Mouse (Mus musculus): Measurements from ENCODE around the gene Gm37240. TPM values are rescaled to one million over a fixed set of nuclear protein-coding genes. Genes with fewer than 3 reads are reported as not detected.
A peak's percentile ranks its signal among the peaks of the same experiment; 100 is the strongest.

The Gm37240 gene
- polyA plus RNA-seq, 1 experiment from 2014 or later = 2.2 TPM

DNA sequence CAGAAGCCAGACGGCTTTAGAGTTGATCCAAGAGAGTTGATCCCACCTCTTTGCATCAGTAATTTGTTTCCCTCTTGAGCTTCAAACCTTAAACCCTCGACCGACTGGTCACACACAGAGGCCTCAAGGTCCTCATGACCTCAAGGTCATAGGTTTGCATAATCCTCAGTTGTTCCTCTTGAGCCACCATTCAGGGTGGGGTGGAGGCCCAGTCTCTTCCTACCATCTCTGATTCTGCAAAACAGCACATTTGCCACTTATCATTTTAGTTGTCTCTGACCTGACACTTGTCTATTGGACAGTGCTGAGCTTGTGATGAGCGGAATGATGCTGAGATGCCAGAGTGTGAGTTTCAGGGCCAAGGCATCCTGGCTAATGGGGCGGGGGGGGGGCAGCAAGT, 1211.6 kb downstream of the Gm37240 start:
- no peak for DNase-seq (ENCODE audit: low spot score)
- ATAC-seq (ENCODE audit: insufficient number of reproducible peaks, low FRiP score, low TSS enrichment, low read depth) = no peak
- H3K4me1 ChIP-seq (ENCODE audit: control insufficient read depth, insufficient read depth, low read length) = no peaks in the 10 kb centered on the region
- no peak overlapping the region for H3K9ac ChIP-seq (ENCODE audit: low read length)
- no peaks in the 10 kb centered on the region for H3K9me3 ChIP-seq (ENCODE audit: control insufficient read depth, low read length)
- no peak overlapping the region for H3K27ac ChIP-seq (replicated peaks; ENCODE audit: low read depth, low read length)
- H3K4me3 ChIP-seq (ENCODE audit: low read depth, low read length) = no peak overlapping the region
- H3K4me2 ChIP-seq (ENCODE audit: low read depth, severe bottlenecking) = no peak overlapping the region
- 76% methylated on average over 5 of the region's 5 CpGs for WGBS
- H3K36me3 ChIP-seq (ENCODE audit: control insufficient read depth, insufficient read depth, low read length) = no peaks in the 10 kb centered on the region
- H3K27me3 ChIP-seq (ENCODE audit: control insufficient read depth, insufficient read depth, low read length) = no peaks in the 10 kb centered on the region

DNA sequence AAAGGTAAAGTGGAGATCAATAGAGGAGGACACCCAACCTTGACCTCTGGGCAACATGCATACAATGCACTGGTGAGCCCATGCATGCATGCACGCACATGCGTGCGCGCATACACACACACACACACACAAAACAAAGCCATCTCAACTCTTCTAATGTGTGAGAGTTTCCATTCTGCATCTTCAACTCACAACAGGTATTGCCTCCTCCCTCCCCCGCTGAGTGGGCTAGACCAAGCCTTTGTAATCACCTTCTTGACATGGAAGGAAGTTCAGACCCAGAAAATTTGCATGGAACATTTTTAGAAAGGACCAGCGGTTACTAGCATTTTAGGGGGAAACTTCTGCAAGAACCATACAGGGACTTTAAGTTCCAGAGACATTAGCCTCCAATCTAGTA, 1213.8 kb downstream of the Gm37240 start:
- Histone ChIP-seq H3K27me3 (ENCODE audit: control insufficient read depth, insufficient read depth, low read length) (no peaks in the 10 kb centered on the region), H3K4me1 (ENCODE audit: control insufficient read depth, insufficient read depth, low read length) (no peaks in the 10 kb centered on the region), H3K36me3 (ENCODE audit: control insufficient read depth, insufficient read depth, low read length) (no peaks in the 10 kb centered on the region), H3K27ac (replicated peaks; ENCODE audit: low read depth, low read length) (no peak overlapping the region), H3K4me2 (ENCODE audit: low read depth, severe bottlenecking) (no peak overlapping the region), H3K9me3 (ENCODE audit: control insufficient read depth, low read length) (no peaks in the 10 kb centered on the region), H3K9ac (ENCODE audit: low read length) (no peak overlapping the region), H3K4me3 (ENCODE audit: low read depth, low read length) (no peak overlapping the region)
- 96% methylated on average over 6 of the region's 6 CpGs for WGBS
- ATAC-seq (ENCODE audit: insufficient number of reproducible peaks, low FRiP score, low TSS enrichment, low read depth) (no peak), DNase-seq (ENCODE audit: low spot score) (no peak)

DNA sequence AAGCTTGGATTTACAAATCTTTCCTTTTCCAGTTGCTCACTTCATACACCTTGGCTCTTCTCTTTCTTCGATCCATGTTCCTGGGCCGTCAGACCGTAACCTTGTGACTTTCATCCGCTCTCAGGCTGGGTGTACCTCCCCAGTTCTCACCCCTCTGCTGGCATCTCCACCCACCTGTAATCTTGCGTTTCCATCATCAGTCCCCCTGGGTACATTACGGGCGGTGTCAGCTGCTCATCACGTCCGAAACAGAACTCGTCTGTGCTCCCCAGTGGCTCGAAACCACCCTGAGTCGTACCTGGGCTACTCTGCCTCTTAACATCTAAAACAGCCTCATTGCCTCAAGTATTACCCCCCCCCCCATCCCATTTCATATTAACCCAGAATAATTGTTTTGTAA, 1215.2 kb downstream of the Gm37240 start:
- Histone ChIP-seq H3K4me2 (ENCODE audit: low read depth, severe bottlenecking) (no peak overlapping the region), H3K27me3 (ENCODE audit: control insufficient read depth, insufficient read depth, low read length) (peaks cover 2% of the 10 kb centered on the region; the same call in 1 of the 2 replicates), H3K4me1 (ENCODE audit: control insufficient read depth, insufficient read depth, low read length) (no peaks in the 10 kb centered on the region), H3K36me3 (ENCODE audit: control insufficient read depth, insufficient read depth, low read length) (no peaks in the 10 kb centered on the region), H3K27ac (replicated peaks; ENCODE audit: low read depth, low read length) (no peak overlapping the region), H3K9me3 (ENCODE audit: control insufficient read depth, low read length) (no peaks in the 10 kb centered on the region), H3K4me3 (ENCODE audit: low read depth, low read length) (no peak overlapping the region), H3K9ac (ENCODE audit: low read length) (no peak overlapping the region)
- no peak for DNase-seq (ENCODE audit: low spot score)
- 91% methylated on average over 12 of the region's 12 CpGs for WGBS
- no peak for ATAC-seq (ENCODE audit: insufficient number of reproducible peaks, low FRiP score, low TSS enrichment, low read depth)

DNA sequence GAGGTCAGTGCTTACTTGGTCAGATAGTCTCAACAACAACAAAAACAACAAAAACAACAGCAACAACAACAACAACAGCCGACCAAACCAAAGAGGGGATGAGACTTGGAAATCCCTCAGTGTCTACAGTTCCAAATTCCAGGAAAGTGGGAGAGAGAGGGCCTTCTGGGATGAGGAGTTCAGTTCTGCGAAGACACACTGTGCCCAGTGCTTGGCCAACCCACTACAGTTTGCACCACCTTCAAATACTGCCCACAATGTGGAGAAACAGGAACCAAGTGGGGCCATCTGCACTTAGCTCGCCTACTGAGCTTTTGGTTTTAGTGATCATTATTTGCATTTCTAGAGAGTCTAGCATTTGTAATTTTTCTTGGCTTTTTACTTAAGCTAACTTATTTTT, 1218.4 kb downstream of the Gm37240 start:
- Histone ChIP-seq H3K27ac (replicated peaks; ENCODE audit: low read depth, low read length) (no peak overlapping the region), H3K4me2 (ENCODE audit: low read depth, severe bottlenecking) (no peak overlapping the region), H3K27me3 (ENCODE audit: control insufficient read depth, insufficient read depth, low read length) (peaks cover 8% of the 10 kb centered on the region; the same call in 1 of the 2 replicates), H3K9ac (ENCODE audit: low read length) (no peak overlapping the region), H3K4me3 (ENCODE audit: low read depth, low read length) (no peak overlapping the region), H3K36me3 (ENCODE audit: control insufficient read depth, insufficient read depth, low read length) (no peaks in the 10 kb centered on the region), H3K4me1 (ENCODE audit: control insufficient read depth, insufficient read depth, low read length) (peaks cover 3% of the 10 kb centered on the region; the same call in 1 of the 2 replicates), H3K9me3 (ENCODE audit: control insufficient read depth, low read length) (no peaks in the 10 kb centered on the region)
- 92% methylated on average over 3 of the region's 3 CpGs for WGBS
- DNase-seq (ENCODE audit: low spot score) = no peak
- ATAC-seq (ENCODE audit: insufficient number of reproducible peaks, low FRiP score, low TSS enrichment, low read depth) = no peak

DNA sequence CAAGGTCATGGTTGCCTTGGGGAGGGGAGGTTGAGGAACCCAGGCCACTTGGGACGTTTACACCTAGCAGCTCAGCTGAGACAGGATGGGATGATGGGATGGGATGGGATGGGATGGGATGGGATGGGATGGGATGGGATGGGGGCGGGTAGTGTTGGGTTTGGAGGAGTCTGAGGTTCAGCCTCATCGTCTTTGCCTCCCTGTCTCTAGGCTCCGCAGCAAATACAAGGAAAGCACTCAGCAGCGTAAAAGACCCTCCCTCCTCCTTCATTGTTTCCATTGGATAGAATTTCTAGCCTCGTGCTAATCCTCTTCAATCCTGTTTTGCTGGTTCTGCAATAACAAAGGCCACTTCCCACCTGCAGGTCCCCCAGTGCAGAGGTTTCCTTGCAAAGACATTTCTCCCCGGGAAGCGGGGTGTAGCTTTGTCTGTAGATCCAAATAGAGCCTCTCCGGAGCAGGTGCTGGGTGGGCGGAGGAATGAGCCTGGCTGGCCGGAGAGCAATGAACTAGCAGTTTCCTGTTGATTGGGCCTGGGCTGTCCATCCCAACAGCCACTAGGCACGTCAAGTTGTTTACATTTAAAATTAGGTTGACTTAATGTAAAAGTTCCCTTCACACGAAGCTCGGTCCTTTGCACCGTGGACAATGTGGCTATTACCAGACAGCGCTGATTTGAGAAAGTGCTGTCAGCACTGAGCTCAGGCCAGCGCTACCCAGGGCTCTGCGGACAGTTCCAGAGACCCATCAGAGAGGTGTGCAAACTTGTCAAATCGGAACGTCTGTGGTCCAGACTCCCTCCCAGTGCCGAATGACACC, 1221.9 kb downstream of the Gm37240 start:
- no peak for ATAC-seq (ENCODE audit: insufficient number of reproducible peaks, low FRiP score, low TSS enrichment, low read depth)
- WGBS = 2% methylated on average over 21 of the region's 21 CpGs

DNA sequence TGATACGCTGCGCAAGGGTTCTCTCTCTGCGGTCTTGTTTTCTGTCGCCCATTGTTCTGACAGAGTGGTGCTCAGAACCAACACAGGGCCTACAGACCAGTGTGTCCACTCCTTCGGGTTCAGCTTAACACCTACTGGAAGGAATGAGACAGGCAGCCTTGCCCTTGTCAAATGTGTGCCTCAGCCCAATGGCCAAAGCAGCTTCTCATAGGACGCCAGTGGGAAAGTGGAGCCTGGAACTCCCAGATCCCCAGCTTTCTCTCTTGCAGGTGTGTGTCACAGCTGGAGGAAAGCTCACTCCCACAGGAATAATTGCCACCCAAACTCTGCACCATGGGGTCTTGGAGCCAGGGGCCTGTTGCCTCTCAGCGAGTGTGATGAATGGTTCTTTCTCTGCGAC, 1222.6 kb downstream of the Gm37240 start:
- Histone ChIP-seq H3K9me3 (ENCODE audit: control insufficient read depth, low read length) (no peaks in the 10 kb centered on the region), H3K9ac (ENCODE audit: low read length) (no peak overlapping the region), H3K36me3 (ENCODE audit: control insufficient read depth, insufficient read depth, low read length) (no peaks in the 10 kb centered on the region), H3K4me2 (ENCODE audit: low read depth, severe bottlenecking) (no peak overlapping the region), H3K27me3 (ENCODE audit: control insufficient read depth, insufficient read depth, low read length) (peaks cover 8% of the 10 kb centered on the region; the same call in 1 of the 2 replicates), H3K27ac (replicated peaks; ENCODE audit: low read depth, low read length) (no peak overlapping the region), H3K4me3 (ENCODE audit: low read depth, low read length) (no peak overlapping the region), H3K4me1 (ENCODE audit: control insufficient read depth, insufficient read depth, low read length) (peaks cover 3% of the 10 kb centered on the region; the same call in 1 of the 2 replicates)
- WGBS = 65% methylated on average over 8 of the region's 8 CpGs
- DNase-seq (ENCODE audit: low spot score) = no peak
- no peak for ATAC-seq (ENCODE audit: insufficient number of reproducible peaks, low FRiP score, low TSS enrichment, low read depth)

More for the DNA sequence above, 1221.9 kb downstream of the Gm37240 start:
- Histone ChIP-seq H3K4me2 (ENCODE audit: low read depth, severe bottlenecking) (peak overlapping the region; percentile 56), H3K9ac (ENCODE audit: low read length) (no peak overlapping the region), H3K27ac (replicated peaks; ENCODE audit: low read depth, low read length) (no peak overlapping the region), H3K4me1 (ENCODE audit: control insufficient read depth, insufficient read depth, low read length) (peaks cover 3% of the 10 kb centered on the region; the same call in 1 of the 2 replicates), H3K27me3 (ENCODE audit: control insufficient read depth, insufficient read depth, low read length) (peaks cover 8% of the 10 kb centered on the region; the same call in 1 of the 2 replicates), H3K9me3 (ENCODE audit: control insufficient read depth, low read length) (no peaks in the 10 kb centered on the region), H3K4me3 (ENCODE audit: low read depth, low read length) (peak overlapping the region; percentile 16), H3K36me3 (ENCODE audit: control insufficient read depth, insufficient read depth, low read length) (no peaks in the 10 kb centered on the region)
- peak; percentile 45 for DNase-seq (ENCODE audit: low spot score)

DNA sequence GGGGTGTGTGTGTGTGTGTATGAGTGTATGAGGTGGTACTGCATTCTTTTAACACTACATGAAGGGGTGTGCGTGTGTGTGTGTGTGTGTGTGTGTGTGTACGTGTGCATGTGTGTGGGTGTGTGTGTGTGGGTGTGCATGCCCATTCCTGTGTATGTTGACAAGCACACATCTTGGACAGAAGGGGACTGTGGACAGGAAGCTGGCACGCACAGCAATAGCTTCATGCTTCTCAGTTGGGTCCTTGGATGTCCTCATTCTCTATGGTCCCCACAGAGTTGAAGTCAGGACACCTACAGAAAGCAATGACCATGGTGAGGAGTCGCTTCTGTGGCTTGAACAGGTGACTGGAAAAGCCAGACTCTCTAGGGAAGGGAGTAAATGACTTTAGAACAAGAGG, 1223.5 kb downstream of the Gm37240 start:
- Histone ChIP-seq H3K27ac (replicated peaks; ENCODE audit: low read depth, low read length) (no peak overlapping the region), H3K27me3 (ENCODE audit: control insufficient read depth, insufficient read depth, low read length) (peaks cover 8% of the 10 kb centered on the region; the same call in 1 of the 2 replicates), H3K9me3 (ENCODE audit: control insufficient read depth, low read length) (no peaks in the 10 kb centered on the region), H3K4me3 (ENCODE audit: low read depth, low read length) (no peak overlapping the region), H3K36me3 (ENCODE audit: control insufficient read depth, insufficient read depth, low read length) (no peaks in the 10 kb centered on the region), H3K9ac (ENCODE audit: low read length) (no peak overlapping the region), H3K4me2 (ENCODE audit: low read depth, severe bottlenecking) (no peak overlapping the region), H3K4me1 (ENCODE audit: control insufficient read depth, insufficient read depth, low read length) (peaks cover 3% of the 10 kb centered on the region; the same call in 1 of the 2 replicates)
- no peak for ATAC-seq (ENCODE audit: insufficient number of reproducible peaks, low FRiP score, low TSS enrichment, low read depth)
- DNase-seq (ENCODE audit: low spot score) = no peak
- 86% methylated on average over 4 of the region's 4 CpGs for WGBS

DNA sequence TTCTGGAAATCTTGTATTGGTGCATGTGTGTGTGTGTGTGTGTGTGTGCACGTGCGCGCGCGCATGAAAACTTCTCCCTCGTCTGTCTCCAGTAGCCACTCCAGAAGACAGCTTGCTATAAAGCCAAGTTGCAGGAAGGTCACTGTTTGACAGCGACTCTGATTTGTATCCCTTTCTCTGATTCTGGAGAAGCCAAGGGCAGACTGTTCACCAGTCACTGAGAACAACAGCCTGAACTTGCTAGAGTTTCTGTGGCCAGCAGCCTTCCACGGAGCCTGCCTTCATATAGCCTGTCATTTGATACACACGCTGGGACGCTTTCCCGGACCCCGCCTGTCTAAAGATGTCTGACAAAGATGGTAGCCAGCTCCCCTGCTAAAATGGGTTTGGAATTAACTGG, 1224.2 kb downstream of the Gm37240 start:
- Histone ChIP-seq H3K27me3 (ENCODE audit: control insufficient read depth, insufficient read depth, low read length) (peaks cover 8% of the 10 kb centered on the region; the same call in 1 of the 2 replicates), H3K36me3 (ENCODE audit: control insufficient read depth, insufficient read depth, low read length) (no peaks in the 10 kb centered on the region), H3K9me3 (ENCODE audit: control insufficient read depth, low read length) (no peaks in the 10 kb centered on the region), H3K27ac (replicated peaks; ENCODE audit: low read depth, low read length) (no peak overlapping the region), H3K4me3 (ENCODE audit: low read depth, low read length) (no peak overlapping the region), H3K9ac (ENCODE audit: low read length) (no peak overlapping the region), H3K4me1 (ENCODE audit: control insufficient read depth, insufficient read depth, low read length) (peaks cover 3% of the 10 kb centered on the region; the same call in 1 of the 2 replicates), H3K4me2 (ENCODE audit: low read depth, severe bottlenecking) (no peak overlapping the region)
- no peak for ATAC-seq (ENCODE audit: insufficient number of reproducible peaks, low FRiP score, low TSS enrichment, low read depth)
- no peak for DNase-seq (ENCODE audit: low spot score)
- WGBS = 84% methylated on average over 12 of the region's 12 CpGs

Measured in limb, embryonic 11.5 days (tissue).